Mouse (Mus musculus) brain, embryonic 14.5 days (tissue): ENCODE data around the gene Adamtsl3.

ENCODE experiments used
- CTCF ChIP-seq: fragments of 200-500 bp; IDR thresholded peaks from 2 replicates; pipeline ENCODE4 v1.5.1; 2012; ENCODE audit warnings: inconsistent platforms, mild to moderate bottlenecking, moderate library complexity, borderline replicate concordance; ENCODE audit not compliant: insufficient read depth, insufficient read length; ENCODE audit errors: extremely low read depth
- POLR2A ChIP-seq: fragments of 200-500 bp; IDR thresholded peaks from 2 replicates; pipeline ENCODE4 v1.6.1; 2012; ENCODE audit warnings: mild to moderate bottlenecking, inconsistent platforms, borderline replicate concordance; ENCODE audit not compliant: poor library complexity, insufficient read depth, insufficient read length, severe bottlenecking; ENCODE audit errors: extremely low read depth

GRCm38 (mm10) chr7:82544390-82544919 is 209.0 kb downstream of the Adamtsl3 start:
- TF ChIP-seq CTCF, result no peak
- no peak for TF ChIP-seq POLR2A
